Mouse (Mus musculus) intestine, postnatal 0 days (tissue): ENCODE data around the gene Npdc1. TPM values are rescaled to one million over a fixed set of nuclear protein-coding genes. Genes with fewer than 3 reads are reported as not detected.

Experiments used
- ATAC-seq: fragments of 200-750 bp; cut with Nextera tagmentation; 2 replicates; pipeline ENCODE4 v1.8.0; 2017; ENCODE audit warnings: mild to moderate bottlenecking, moderate TSS enrichment, moderate library complexity
- H3K27ac ChIP-seq: fragments of 300-500 bp; sonication (generic); 2 replicates; pipeline ENCODE4 v1.5.1; 2014; ENCODE audit warnings: mild to moderate bottlenecking, low read depth, low read length, moderate library complexity
- H3K27me3 ChIP-seq: fragments of 300-500 bp; sonication (generic); replicated peaks from 2 replicates; pipeline ENCODE4 v1.6.1; 2014; ENCODE audit warnings: low read length, mixed read lengths; ENCODE audit not compliant: control insufficient read depth, insufficient read depth
- H3K36me3 ChIP-seq: fragments of 300-500 bp; sonication (generic); 2 replicates; pipeline ENCODE4 v1.6.1; 2014; ENCODE audit warnings: mild to moderate bottlenecking, moderate library complexity; ENCODE audit not compliant: control insufficient read depth, insufficient read depth
- H3K4me1 ChIP-seq: fragments of 300-500 bp; sonication (generic); replicated peaks from 2 replicates; pipeline ENCODE4 v1.6.1; 2014; ENCODE audit warnings: antibody characterized with exemption, low read length, mixed read lengths; ENCODE audit not compliant: control insufficient read depth, insufficient read depth
- H3K4me2 ChIP-seq: fragments of 300-500 bp; sonication (generic); replicated peaks from 2 replicates; pipeline ENCODE4 v1.6.1; 2014; ENCODE audit warnings: low read depth, mild to moderate bottlenecking, moderate library complexity
- H3K4me3 ChIP-seq: fragments of 300-500 bp; sonication (generic); 2 replicates; pipeline ENCODE4 v1.5.1; 2014; ENCODE audit warnings: low read depth, low read length
- H3K9ac ChIP-seq: fragments of 300-500 bp; sonication (generic); 2 replicates; pipeline ENCODE4 v1.6.1; 2014; ENCODE audit warnings: mild to moderate bottlenecking, low read depth, low read length
- H3K9me3 ChIP-seq: fragments of 300-500 bp; sonication (generic); 2 replicates; pipeline ENCODE4 v1.6.1; 2016; ENCODE audit warnings: mixed run types; ENCODE audit not compliant: control insufficient read depth
- CTCF ChIP-seq: sonication (generic); IDR thresholded peaks from 2 replicates; pipeline ENCODE4 v1.5.1; 2016; ENCODE audit warnings: low read depth, mild to moderate bottlenecking, control low read depth, antibody characterized with exemption, moderate library complexity
- WGBS: fragments of 180-500 bp; shearing (Covaris S2); extraction: QIAGEN DNeasy Blood & Tissue Kit; methylation state at CpG from one replicate; pipeline ENCODE4 v1.1.7; 2014; 5-methylcytosine and 5-hydroxymethylcytosine counted together
- polyA plus RNA-seq: library from polyadenylated mRNA; unstranded; fragments of >200 nt; fragmentation: Nextera tagmentation; extraction: Ambion mirVana; gene quantifications from 2 replicates; pipeline ENCODE4 v1.2.1, GENCODE M21; 2015

Npdc1 gene
- polyA plus RNA-seq, 1 experiment from 2014 or later, result 52.3 TPM

- 43% methylated on average over 5 of the region's 5 CpGs for WGBS
- ATAC-seq, result no peak
- Histone ChIP-seq H3K4me2 (no peak overlapping the region), H3K27me3 (peaks cover 9% of the 10 kb centered on the region; the same call in 1 of the 2 replicates), H3K4me3 (no peak overlapping the region), H3K9ac (no peak overlapping the region), H3K27ac (no peak overlapping the region), H3K9me3 (no peaks in the 10 kb centered on the region), H3K4me1 (peaks cover 2% of the 10 kb centered on the region; the same call in 1 of the 2 replicates), H3K36me3 (no peaks in the 10 kb centered on the region)
- TF ChIP-seq CTCF, result peak; percentile 97
Observed at GRCm38 (mm10) chr2:25426721-25427191, 27.6 kb downstream of the Npdc1 start.

GRCm38 (mm10) chr2:25427256-25427655, 28.1 kb downstream of the Npdc1 start:
- no peak for TF ChIP-seq CTCF
- no peak overlapping the region for H3K9ac ChIP-seq
- 91% methylated on average over 5 of the region's 5 CpGs for WGBS
- H3K27ac ChIP-seq, result no peak overlapping the region
- H3K4me1 ChIP-seq, result peaks cover 2% of the 10 kb centered on the region; the same call in 1 of the 2 replicates
- no peaks in the 10 kb centered on the region for H3K9me3 ChIP-seq
- H3K4me2 ChIP-seq, result no peak overlapping the region
- peaks cover 9% of the 10 kb centered on the region; the same call in 1 of the 2 replicates for H3K27me3 ChIP-seq
- ATAC-seq, result no peak
- H3K4me3 ChIP-seq, result no peak overlapping the region
- H3K36me3 ChIP-seq, result no peaks in the 10 kb centered on the region

GRCm38 (mm10) chr2:25428442-25429236, 29.5 kb downstream of the Npdc1 start, which contains the start of gene Abca2:
Gene Abca2 (plus strand): TSS chr2:25428703.
- Histone ChIP-seq H3K9me3 (no peaks in the 10 kb centered on the region), H3K9ac (peak within 1 kb of the TSS; percentile 38), H3K27ac (no peak within 1 kb of the TSS), H3K36me3 (no peaks in the 10 kb centered on the region), H3K4me3 (peak within 1 kb of the TSS; percentile 60), H3K4me1 (no peaks in the 10 kb centered on the region; the same call in 1 of the 2 replicates), H3K27me3 (peaks cover 9% of the 10 kb centered on the region; the same call in 1 of the 2 replicates), H3K4me2 (peak within 1 kb of the TSS; percentile 97)
- under 1% methylated on average over 66 of the region's 89 CpGs for WGBS
- peak; percentile 84 for ATAC-seq
- peak; percentile 96 for TF ChIP-seq CTCF

- no peaks in the 10 kb centered on the region for H3K36me3 ChIP-seq
- H3K4me3 ChIP-seq, result peak overlapping the region; percentile 60; the same call in 1 of the 2 replicates
- WGBS, result 77% methylated on average over 5 of the region's 5 CpGs
- no peak overlapping the region for H3K9ac ChIP-seq
- no peak overlapping the region for H3K27ac ChIP-seq
- H3K27me3 ChIP-seq, result peaks cover 9% of the 10 kb centered on the region; the same call in 1 of the 2 replicates
- no peak for TF ChIP-seq CTCF
- H3K4me1 ChIP-seq, result no peaks in the 10 kb centered on the region; the same call in 1 of the 2 replicates
- peak overlapping the region; percentile 97 for H3K4me2 ChIP-seq
- ATAC-seq, result no peak
- H3K9me3 ChIP-seq, result no peaks in the 10 kb centered on the region
Observed at GRCm38 (mm10) chr2:25429435-25430180, 30.5 kb downstream of the Npdc1 start.

- H3K4me2 ChIP-seq, result no peak overlapping the region
- 83% methylated on average over 17 of the region's 17 CpGs for WGBS
- no peak for ATAC-seq
Observed at GRCm38 (mm10) chr2:25430395-25431233, 31.5 kb downstream of the Npdc1 start.

More at GRCm38 (mm10) chr2:25430395-25431233, 31.5 kb downstream of the Npdc1 start:
- no peaks in the 10 kb centered on the region; the same call in 1 of the 2 replicates for H3K4me1 ChIP-seq
- peaks cover 4% of the 10 kb centered on the region; the same call in 1 of the 2 replicates for H3K27me3 ChIP-seq
- H3K36me3 ChIP-seq, result no peaks in the 10 kb centered on the region
- no peaks in the 10 kb centered on the region for H3K9me3 ChIP-seq
- H3K4me3 ChIP-seq, result no peak overlapping the region
- H3K9ac ChIP-seq, result no peak overlapping the region
- TF ChIP-seq CTCF, result no peak
- no peak overlapping the region for H3K27ac ChIP-seq
